Mouse (Mus musculus): ENCODE measurements around the gene Cxxc4. TPM values are rescaled to one million over a fixed set of nuclear protein-coding genes. Genes with fewer than 3 reads are reported as not detected.
A peak's percentile ranks its signal among the peaks of the same experiment; 100 is the strongest.
"Not testable (repeated sequence)": the region's sequence is repeated elsewhere in the genome, so short reads cannot be mapped to it uniquely, and the experiment has no call there.

Cxxc4 gene
- 3.0 and 3.8 TPM in 2 replicates for polyA plus RNA-seq (2015; fragmentation: Nextera tagmentation; extraction: Ambion mirVana)

DNA sequence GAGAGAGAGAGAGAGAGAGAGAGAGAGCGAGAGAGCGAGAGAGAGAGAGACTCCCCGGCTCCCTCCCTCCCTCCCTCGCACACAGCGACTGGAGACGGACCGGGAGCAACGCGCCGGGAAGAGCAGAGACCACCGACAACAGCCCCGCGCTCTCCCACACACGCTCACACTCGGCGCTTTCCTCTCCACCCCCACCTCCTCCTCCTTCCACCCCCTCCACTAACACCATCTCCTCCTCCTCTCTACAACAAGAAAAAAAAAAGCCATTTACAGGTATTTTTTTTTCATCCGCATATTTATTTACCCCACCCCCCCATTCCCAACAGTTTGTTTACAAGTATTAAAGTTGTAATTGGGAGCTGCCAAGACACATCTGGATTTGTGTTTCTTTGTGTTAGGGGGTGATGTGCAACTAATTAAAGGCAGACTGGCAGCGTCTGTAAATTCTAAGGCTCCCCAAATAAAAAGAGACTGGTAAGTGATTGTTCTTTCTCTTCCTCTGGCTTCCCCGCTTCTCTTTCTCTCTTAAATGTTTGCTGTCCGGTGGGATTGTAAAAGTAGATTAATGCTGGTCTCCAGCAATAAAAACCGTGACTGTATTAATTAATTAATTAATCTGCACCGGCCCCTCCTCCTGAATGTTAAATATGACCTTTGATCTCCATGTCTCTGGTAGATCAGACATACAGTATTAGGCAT is at the start of gene Cxxc4:
TSS of gene Cxxc4 (plus strand) at position 71 of the 699 bp plus-strand sequence.
- no peaks in the 10 kb centered on the region for H3K27me3 ChIP-seq
- no peaks in the 10 kb centered on the region for H3K9me3 ChIP-seq
- H3K36me3 ChIP-seq = no peaks in the 10 kb centered on the region
- peak within 1 kb of the TSS; percentile 52 for H3K4me3 ChIP-seq
- peak within 1 kb of the TSS; percentile 74 for H3K27ac ChIP-seq
- H3K9ac ChIP-seq = peak within 1 kb of the TSS; percentile 37; the same call in 1 of the 2 replicates
- ATAC-seq (ENCODE audit: insufficient number of reproducible peaks, low FRiP score, low TSS enrichment, low read depth) = no peak; the same call in 1 of the 2 replicates
- peak within 1 kb of the TSS; percentile 65 for H3K4me2 ChIP-seq
- WGBS = 3% methylated on average over 17 of the region's 22 CpGs
- peaks cover 15% of the 10 kb centered on the region; the same call in 1 of the 2 replicates for H3K4me1 ChIP-seq

DNA sequence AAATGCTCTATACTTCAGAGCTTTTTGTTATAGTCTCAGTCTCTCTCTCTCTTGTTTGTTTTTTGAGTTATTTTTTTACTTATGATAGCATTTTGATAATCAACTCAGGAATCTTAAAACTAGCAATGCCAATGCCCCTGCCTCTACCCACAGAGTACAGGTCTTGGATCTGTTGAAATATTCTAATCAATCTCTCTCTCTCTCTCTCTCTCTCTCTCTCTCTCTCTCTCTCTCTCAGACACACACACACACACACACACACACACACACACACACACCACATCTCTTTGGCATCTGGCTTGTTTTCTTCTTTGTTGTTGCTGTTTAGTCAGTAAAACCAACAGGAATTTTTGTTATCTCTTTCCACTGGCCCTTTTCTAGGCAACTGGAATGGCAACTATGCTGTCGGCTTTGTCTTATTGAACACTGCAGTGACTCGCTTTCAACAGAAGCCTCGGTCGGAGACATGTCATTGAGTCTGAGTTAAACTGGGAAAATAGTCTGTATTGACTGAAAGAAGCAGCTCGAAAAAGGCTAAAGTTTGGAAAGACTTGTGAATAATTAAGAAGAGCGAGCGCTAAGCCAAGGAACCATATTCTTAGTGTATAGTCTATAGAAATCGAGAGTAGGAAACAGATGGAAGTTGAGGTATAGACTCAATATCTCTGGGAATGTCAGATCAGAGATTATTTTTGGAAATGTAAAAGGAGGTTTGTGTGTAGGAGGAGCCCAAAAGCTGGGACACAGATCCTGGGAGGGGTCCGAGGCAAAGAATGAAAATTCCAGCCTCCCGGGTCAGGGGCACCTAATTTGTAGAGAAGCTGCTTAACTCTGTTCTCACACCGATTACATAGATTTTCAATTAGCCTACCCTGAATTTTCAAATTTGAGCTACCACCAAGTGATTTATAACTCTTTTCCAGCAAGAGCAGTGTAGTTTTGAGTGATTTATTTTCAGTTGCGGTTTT is 47.0 kb upstream of the Cxxc4 start:
- H3K4me3 ChIP-seq = peak overlapping the region; percentile 25
- WGBS = 53% methylated on average over 12 of the region's 12 CpGs
- no peak for ATAC-seq (ENCODE audit: insufficient number of reproducible peaks, low FRiP score, low TSS enrichment, low read depth)

DNA sequence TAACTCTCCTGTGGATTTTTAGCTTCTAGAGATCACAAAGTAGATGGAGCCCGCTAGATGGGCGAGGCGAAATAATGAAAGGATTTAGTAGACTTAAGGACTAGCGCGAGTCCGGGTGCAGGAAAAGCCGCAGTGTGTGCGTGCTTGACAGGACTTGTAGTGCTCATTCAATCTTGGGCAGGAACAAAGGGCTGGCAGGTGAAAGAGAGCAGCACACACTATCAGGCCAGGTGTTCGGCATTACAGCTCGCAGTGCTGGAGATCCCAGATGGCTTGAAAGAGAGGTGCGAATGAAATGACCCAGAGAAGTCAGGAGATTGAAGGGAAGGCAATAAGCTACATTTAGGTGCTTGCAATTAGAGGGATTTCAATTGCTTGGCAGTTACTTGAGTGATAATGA is 46.2 kb upstream of the Cxxc4 start:
- Histone ChIP-seq H3K4me1 (peaks cover 3% of the 10 kb centered on the region; the same call in 1 of the 2 replicates), H3K4me2 (peak overlapping the region; percentile 44), H3K4me3 (peak overlapping the region; percentile 25), H3K9ac (no peak overlapping the region), H3K36me3 (no peaks in the 10 kb centered on the region), H3K9me3 (no peaks in the 10 kb centered on the region), H3K27me3 (no peaks in the 10 kb centered on the region), H3K27ac (no peak overlapping the region)
- 5% methylated on average over 11 of the region's 11 CpGs for WGBS
- ATAC-seq (ENCODE audit: insufficient number of reproducible peaks, low FRiP score, low TSS enrichment, low read depth) = no peak

More for the DNA sequence above, 47.0 kb upstream of the Cxxc4 start:
- Histone ChIP-seq H3K4me1 (peaks cover 3% of the 10 kb centered on the region; the same call in 1 of the 2 replicates), H3K27me3 (no peaks in the 10 kb centered on the region), H3K9ac (no peak overlapping the region), H3K36me3 (no peaks in the 10 kb centered on the region), H3K27ac (no peak overlapping the region), H3K4me2 (peak overlapping the region; percentile 44), H3K9me3 (no peaks in the 10 kb centered on the region)

DNA sequence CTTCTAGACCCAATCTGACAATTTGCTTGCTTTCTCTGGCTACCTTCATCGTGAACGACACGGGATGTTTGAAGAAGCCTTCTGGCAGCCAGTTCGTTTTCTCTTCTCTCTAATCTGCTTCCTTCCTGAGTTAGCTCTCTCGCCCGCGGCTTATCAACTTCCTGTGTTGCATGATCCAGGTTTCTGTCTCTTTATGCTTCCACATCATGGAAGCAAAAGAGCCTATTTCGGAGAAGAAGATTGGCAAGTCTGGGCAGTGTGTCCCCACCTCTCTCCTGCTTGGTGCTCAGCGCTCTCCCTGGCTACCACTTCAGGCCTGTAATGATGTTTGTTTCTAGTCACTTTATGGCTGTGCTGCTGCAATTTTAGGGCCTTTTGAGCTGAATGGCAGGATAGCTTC is 36.4 kb upstream of the Cxxc4 start:
- ATAC-seq (ENCODE audit: insufficient number of reproducible peaks, low FRiP score, low TSS enrichment, low read depth) = no peak
- Histone ChIP-seq H3K36me3 (no peaks in the 10 kb centered on the region), H3K27me3 (no peaks in the 10 kb centered on the region), H3K4me1 (no peaks in the 10 kb centered on the region), H3K4me2 (peak overlapping the region; percentile 7; the same call in 1 of the 2 replicates), H3K9ac (no peak overlapping the region), H3K9me3 (no peaks in the 10 kb centered on the region), H3K27ac (no peak overlapping the region), H3K4me3 (no peak overlapping the region)
- 39% methylated on average over 9 of the region's 9 CpGs for WGBS

DNA sequence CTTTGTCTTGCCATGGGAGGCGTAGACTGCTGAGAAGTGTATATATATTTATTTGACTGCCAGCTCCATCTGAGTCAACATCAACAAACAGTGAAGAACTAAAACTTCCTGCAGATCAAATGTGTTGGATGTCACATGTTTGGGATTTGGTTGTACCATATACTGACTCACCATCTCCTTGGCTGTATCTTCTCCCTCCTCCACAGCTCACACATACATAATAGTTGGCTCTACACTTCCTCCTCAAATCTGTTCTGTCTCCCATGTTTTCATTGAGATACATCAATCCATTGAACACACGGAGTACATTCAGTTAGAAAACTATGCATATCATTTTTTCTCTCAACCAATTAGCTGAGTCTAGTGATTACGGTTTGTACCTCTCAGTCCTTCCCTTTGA is 29.7 kb upstream of the Cxxc4 start:
- no peak overlapping the region for H3K9ac ChIP-seq
- no peaks in the 10 kb centered on the region for H3K9me3 ChIP-seq
- H3K4me1 ChIP-seq = no peaks in the 10 kb centered on the region
- no peak overlapping the region for H3K27ac ChIP-seq
- no peak for ATAC-seq (ENCODE audit: insufficient number of reproducible peaks, low FRiP score, low TSS enrichment, low read depth)
- H3K4me2 ChIP-seq = no peak overlapping the region
- no peaks in the 10 kb centered on the region for H3K27me3 ChIP-seq
- no peak overlapping the region for H3K4me3 ChIP-seq
- 90% methylated on average over 3 of the region's 3 CpGs for WGBS
- H3K36me3 ChIP-seq = no peaks in the 10 kb centered on the region

DNA sequence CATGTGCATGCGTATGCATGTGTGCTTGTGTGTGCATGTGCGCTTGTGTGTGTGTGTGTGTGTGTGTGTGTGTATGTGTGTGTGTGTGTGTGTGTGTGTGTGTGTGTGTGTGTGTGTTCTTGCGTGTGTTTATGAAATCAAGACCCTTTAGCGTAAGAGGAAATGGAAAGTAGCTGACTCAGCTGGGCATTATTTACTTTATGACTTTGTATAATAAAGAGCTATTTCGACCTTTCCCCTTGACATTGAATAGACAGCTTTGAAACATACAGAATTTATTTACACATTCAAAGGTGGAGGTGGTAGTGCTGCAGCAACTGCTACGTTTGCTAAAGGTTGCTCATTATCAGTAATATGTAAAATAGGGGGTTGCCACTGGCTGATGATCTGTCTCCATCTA is 25.3 kb upstream of the Cxxc4 start:
- no peak overlapping the region for H3K27ac ChIP-seq
- H3K4me1 ChIP-seq = no peaks in the 10 kb centered on the region
- no peak overlapping the region for H3K9ac ChIP-seq
- no peak for ATAC-seq (ENCODE audit: insufficient number of reproducible peaks, low FRiP score, low TSS enrichment, low read depth)
- no peaks in the 10 kb centered on the region for H3K36me3 ChIP-seq
- no peaks in the 10 kb centered on the region for H3K27me3 ChIP-seq
- H3K4me3 ChIP-seq = no peak overlapping the region
- WGBS = 77% methylated on average over 6 of the region's 6 CpGs
- H3K4me2 ChIP-seq = no peak overlapping the region
- no peaks in the 10 kb centered on the region for H3K9me3 ChIP-seq

DNA sequence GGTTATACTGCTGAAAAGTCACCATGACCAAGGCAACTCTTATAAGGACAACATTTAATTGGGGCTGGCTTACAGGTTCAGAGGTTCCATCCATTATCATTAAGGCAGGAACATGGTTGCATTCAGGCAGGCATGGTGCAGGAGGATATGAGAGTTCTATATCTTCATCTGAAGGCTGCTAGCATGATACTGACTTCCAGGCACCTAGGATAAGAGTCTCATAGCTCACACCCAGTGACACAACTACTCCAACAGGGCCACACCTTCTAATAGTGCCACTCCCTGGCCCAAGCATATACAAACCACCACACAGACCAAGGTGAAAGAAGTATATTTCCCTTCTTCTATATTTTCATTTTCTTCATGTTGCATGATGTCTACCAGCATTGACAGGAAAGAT is 16.4 kb upstream of the Cxxc4 start:
- not testable (repeated sequence) for H3K4me3 ChIP-seq; H3K9ac ChIP-seq; H3K36me3 ChIP-seq; ATAC-seq (ENCODE audit: insufficient number of reproducible peaks, low FRiP score, low TSS enrichment, low read depth); H3K27ac ChIP-seq; H3K4me1 ChIP-seq; H3K27me3 ChIP-seq; H3K9me3 ChIP-seq; H3K4me2 ChIP-seq

DNA sequence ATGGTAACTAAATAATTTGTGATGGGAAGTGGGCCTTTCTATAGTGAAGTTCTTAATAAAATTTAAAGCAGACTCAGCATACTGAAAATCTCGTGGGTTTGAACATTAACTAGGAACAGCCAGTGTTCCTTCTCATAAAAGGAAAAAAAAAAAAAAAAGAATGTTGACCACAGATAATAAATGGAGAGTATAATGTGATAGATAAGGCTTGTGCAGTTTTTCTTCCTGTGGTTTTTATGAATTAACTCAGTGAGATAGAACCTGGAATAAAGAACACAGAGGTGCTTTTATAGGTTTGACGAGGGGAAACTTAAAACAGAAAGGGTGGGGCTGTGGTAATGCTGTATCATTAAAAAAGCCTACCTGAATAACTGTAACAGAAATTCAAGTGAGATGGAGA is 15.3 kb upstream of the Cxxc4 start:
- Histone ChIP-seq H3K4me1 (no peaks in the 10 kb centered on the region), H3K9me3 (no peaks in the 10 kb centered on the region), H3K36me3 (no peaks in the 10 kb centered on the region), H3K4me2 (no peak overlapping the region), H3K4me3 (no peak overlapping the region), H3K27ac (no peak overlapping the region), H3K9ac (no peak overlapping the region), H3K27me3 (no peaks in the 10 kb centered on the region)
- no peak for ATAC-seq (ENCODE audit: insufficient number of reproducible peaks, low FRiP score, low TSS enrichment, low read depth)
- 35% methylated on average over 2 of the region's 2 CpGs for WGBS

DNA sequence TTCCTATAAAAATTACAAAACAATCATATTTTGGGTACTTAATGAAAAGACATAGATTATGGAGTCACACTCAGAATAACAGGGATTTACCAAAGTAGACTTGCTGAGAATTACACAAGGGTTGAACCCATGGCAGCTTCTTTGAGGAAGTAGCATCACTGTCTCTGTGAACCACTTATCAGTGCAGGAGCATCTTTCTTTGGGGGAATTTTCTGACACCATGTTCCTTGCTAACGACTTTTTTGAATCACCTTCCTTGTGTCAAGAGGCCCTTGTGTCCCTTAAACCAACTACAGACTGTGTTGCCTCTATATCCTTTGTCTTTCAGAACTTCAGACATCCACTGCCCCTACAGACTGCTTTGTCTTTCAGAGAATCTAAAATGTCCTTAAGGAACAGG is 13.7 kb upstream of the Cxxc4 start:
- WGBS = 49% methylated on average over 1 of the region's 1 CpGs
- no peak overlapping the region for H3K4me3 ChIP-seq
- no peaks in the 10 kb centered on the region for H3K9me3 ChIP-seq
- H3K36me3 ChIP-seq = no peaks in the 10 kb centered on the region
- no peak for ATAC-seq (ENCODE audit: insufficient number of reproducible peaks, low FRiP score, low TSS enrichment, low read depth)
- H3K9ac ChIP-seq = no peak overlapping the region
- no peak overlapping the region for H3K4me2 ChIP-seq
- no peaks in the 10 kb centered on the region for H3K27me3 ChIP-seq
- H3K4me1 ChIP-seq = no peaks in the 10 kb centered on the region
- H3K27ac ChIP-seq = no peak overlapping the region

DNA sequence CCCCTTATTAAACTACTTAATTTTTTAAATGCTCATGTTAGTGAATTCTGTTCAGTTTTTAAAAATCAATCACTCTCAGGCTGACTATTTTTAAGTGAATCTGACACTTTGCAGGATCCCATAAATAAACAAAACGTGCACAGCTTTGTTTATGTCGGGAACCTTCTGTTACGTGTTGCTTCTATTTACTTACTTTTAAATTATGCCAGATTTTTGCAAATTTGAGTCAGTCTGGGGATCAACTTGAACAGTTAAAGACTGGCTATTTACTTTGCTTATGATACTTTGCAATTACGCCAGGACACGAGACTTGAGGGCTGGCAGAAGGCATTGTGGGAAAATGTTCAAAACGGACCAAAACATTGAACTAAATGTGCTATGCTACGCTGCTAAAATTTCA is 12.3 kb upstream of the Cxxc4 start:
- Histone ChIP-seq H3K4me2 (no peak overlapping the region), H3K9me3 (no peaks in the 10 kb centered on the region), H3K27me3 (no peaks in the 10 kb centered on the region), H3K9ac (no peak overlapping the region), H3K4me1 (no peaks in the 10 kb centered on the region), H3K27ac (no peak overlapping the region), H3K4me3 (no peak overlapping the region), H3K36me3 (no peaks in the 10 kb centered on the region)
- no peak for ATAC-seq (ENCODE audit: insufficient number of reproducible peaks, low FRiP score, low TSS enrichment, low read depth)
- WGBS = 80% methylated on average over 7 of the region's 7 CpGs

DNA sequence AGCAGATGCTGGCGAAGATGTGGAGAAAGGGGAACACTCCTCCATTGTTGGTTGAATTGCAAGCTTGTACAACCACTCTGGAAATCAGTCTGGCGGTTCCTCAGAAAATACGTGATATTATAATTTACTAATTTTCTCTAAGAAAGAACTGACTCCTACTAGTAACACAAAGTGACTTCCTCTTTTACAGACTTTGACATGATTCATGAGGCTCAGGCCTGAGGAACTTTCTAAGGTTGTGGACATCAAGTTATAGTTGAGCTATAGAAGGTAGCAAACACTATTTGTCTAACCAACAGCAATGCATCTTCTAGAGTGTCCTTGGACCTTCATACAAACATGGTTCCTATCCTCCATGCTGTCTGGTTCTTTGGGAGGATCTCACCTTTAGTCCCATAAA is 10.4 kb upstream of the Cxxc4 start:
- ATAC-seq (ENCODE audit: insufficient number of reproducible peaks, low FRiP score, low TSS enrichment, low read depth) = no peak
- Histone ChIP-seq H3K27me3 (no peaks in the 10 kb centered on the region), H3K9ac (no peak overlapping the region), H3K4me3 (no peak overlapping the region), H3K36me3 (no peaks in the 10 kb centered on the region), H3K27ac (no peak overlapping the region), H3K4me2 (no peak overlapping the region), H3K4me1 (no peaks in the 10 kb centered on the region), H3K9me3 (no peaks in the 10 kb centered on the region)
- WGBS = 93% methylated on average over 3 of the region's 3 CpGs

DNA sequence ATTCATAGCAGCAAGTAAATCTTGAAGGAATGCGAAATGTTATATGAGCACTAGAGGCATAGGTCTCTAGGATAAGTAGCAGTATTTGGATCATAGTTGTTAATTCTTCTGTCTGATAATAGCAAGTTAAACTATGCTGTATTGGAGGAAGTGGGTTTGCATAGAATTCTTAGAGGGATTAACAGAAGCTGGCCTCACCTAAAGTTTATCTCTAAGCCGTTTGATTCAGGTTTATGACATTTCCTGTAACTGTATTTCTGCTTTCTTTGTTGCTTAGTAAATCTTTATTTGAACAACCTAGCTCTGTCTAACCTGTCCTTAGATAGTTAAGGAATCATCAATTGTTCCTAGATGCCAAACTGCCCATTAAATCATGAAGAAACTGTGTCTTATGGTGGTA is 3.5 kb upstream of the Cxxc4 start:
- Histone ChIP-seq H3K27me3 (no peaks in the 10 kb centered on the region), H3K4me2 (no peak overlapping the region), H3K36me3 (no peaks in the 10 kb centered on the region), H3K27ac (no peak overlapping the region), H3K4me1 (no peaks in the 10 kb centered on the region), H3K9me3 (no peaks in the 10 kb centered on the region), H3K4me3 (no peak overlapping the region), H3K9ac (no peak overlapping the region)
- no peak for ATAC-seq (ENCODE audit: insufficient number of reproducible peaks, low FRiP score, low TSS enrichment, low read depth)
- 67% methylated on average over 2 of the region's 2 CpGs for WGBS
